Mouse (Mus musculus): ENCODE results near the gene Tmc5. TPM values are rescaled to one million over a fixed set of nuclear protein-coding genes. Genes with fewer than 3 reads are reported as not detected.

The Tmc5 gene
- polyA plus RNA-seq, 1 experiment from 2014 or later, result 2.1 TPM

- WGBS, result 75% methylated on average over 1 of the region's 1 CpGs
- no peak overlapping the region for H3K4me2 ChIP-seq
- no peak overlapping the region for H3K27ac ChIP-seq
- no peaks in the 10 kb centered on the region for H3K9me3 ChIP-seq
- no peaks in the 10 kb centered on the region for H3K36me3 ChIP-seq
- ATAC-seq (ENCODE audit: insufficient read depth, low FRiP score, low read depth), result no peak
- H3K27me3 ChIP-seq (replicated peaks), result no peaks in the 10 kb centered on the region
- peaks cover 6% of the 10 kb centered on the region; the same call in 1 of the 2 replicates for H3K4me1 ChIP-seq
- H3K4me3 ChIP-seq (replicated peaks), result no peak overlapping the region
- H3K9ac ChIP-seq, result no peak overlapping the region
Observed at GRCm38 (mm10) chr7:118714873-118715272, 117.8 kb downstream of the Tmc5 start.

GRCm38 (mm10) chr7:118718066-118718465 is 121.0 kb downstream of the Tmc5 start:
- H3K36me3 ChIP-seq, result peaks cover 12% of the 10 kb centered on the region; the same call in 1 of the 2 replicates
- no peak for ATAC-seq (ENCODE audit: insufficient read depth, low FRiP score, low read depth)

GRCm38 (mm10) chr7:118723927-118724326 is 126.8 kb downstream of the Tmc5 start:
- Histone ChIP-seq H3K27me3 (replicated peaks) (no peaks in the 10 kb centered on the region), H3K27ac (no peak overlapping the region)
- ATAC-seq (ENCODE audit: insufficient read depth, low FRiP score, low read depth), result no peak

More at GRCm38 (mm10) chr7:118718066-118718465, 121.0 kb downstream of the Tmc5 start:
- Histone ChIP-seq H3K9me3 (no peaks in the 10 kb centered on the region), H3K4me2 (no peak overlapping the region), H3K9ac (no peak overlapping the region), H3K27ac (no peak overlapping the region), H3K4me1 (peaks cover 2% of the 10 kb centered on the region; the same call in 1 of the 2 replicates), H3K27me3 (replicated peaks) (no peaks in the 10 kb centered on the region), H3K4me3 (replicated peaks) (no peak overlapping the region)
- WGBS, result 93% methylated on average over 4 of the region's 4 CpGs

More at GRCm38 (mm10) chr7:118723927-118724326, 126.8 kb downstream of the Tmc5 start:
- 90% methylated on average over 9 of the region's 9 CpGs for WGBS
- Histone ChIP-seq H3K4me1 (no peaks in the 10 kb centered on the region), H3K9me3 (no peaks in the 10 kb centered on the region), H3K4me2 (no peak overlapping the region), H3K36me3 (peaks cover 17% of the 10 kb centered on the region; the same call in 1 of the 2 replicates), H3K4me3 (replicated peaks) (no peak overlapping the region), H3K9ac (no peak overlapping the region)

Other genes with a start within 250 kb of the Tmc5 start
- 6.5 and 7.4 TPM in 2 replicates for gene Syt17, start 149.1 kb upstream of the Tmc5 start, polyA plus RNA-seq (2015; fragmentation: Nextera tagmentation; extraction: Ambion mirVana)
- gene Itpripl2, start 105.3 kb upstream of the Tmc5 start, polyA plus RNA-seq (2015; fragmentation: Nextera tagmentation; extraction: Ambion mirVana), result 6.2 and 6.4 TPM in 2 replicates
- gene Coq7, start 63.9 kb upstream of the Tmc5 start, polyA plus RNA-seq (2015; fragmentation: Nextera tagmentation; extraction: Ambion mirVana), result 105 and 113 TPM in 2 replicates
- 8.4 and 9.2 TPM in 2 replicates for gene Tmc7, start 12.6 kb upstream of the Tmc5 start, polyA plus RNA-seq (2015; fragmentation: Nextera tagmentation; extraction: Ambion mirVana)
- 105 and 114 TPM in 2 replicates for gene Gde1, start 108.5 kb downstream of the Tmc5 start, polyA plus RNA-seq (2015; fragmentation: Nextera tagmentation; extraction: Ambion mirVana)
- 11.9 and 14.0 TPM in 2 replicates for gene Ccp110, start 115.3 kb downstream of the Tmc5 start, polyA plus RNA-seq (2015; fragmentation: Nextera tagmentation; extraction: Ambion mirVana)
- gene Vps35l, start 142.9 kb downstream of the Tmc5 start, polyA plus RNA-seq (2015; fragmentation: Nextera tagmentation; extraction: Ambion mirVana), result 52.7 and 64.5 TPM in 2 replicates